Mouse (Mus musculus) lung, embryonic 16.5 days (tissue): ENCODE data around the gene Kynu. TPM values are rescaled to one million over a fixed set of nuclear protein-coding genes. Genes with fewer than 3 reads are reported as not detected.

Experiments
- ATAC-seq: fragments of 200-750 bp; cut with Nextera tagmentation; 2 replicates; pipeline ENCODE4 v1.8.0; 2017; ENCODE audit warnings: low read depth, mild to moderate bottlenecking, moderate library complexity
- H3K27ac ChIP-seq: fragments of 300-500 bp; sonication (generic); 2 replicates; pipeline ENCODE4 v1.5.1; 2014; ENCODE audit warnings: mild to moderate bottlenecking, control low read depth, low read length
- H3K27me3 ChIP-seq: fragments of 300-500 bp; sonication (generic); 2 replicates; pipeline ENCODE4 v1.6.1; 2014; ENCODE audit warnings: low read depth, low read length, mixed read lengths; ENCODE audit not compliant: control insufficient read depth, insufficient read depth
- H3K36me3 ChIP-seq: fragments of 300-500 bp; sonication (generic); 2 replicates; pipeline ENCODE4 v1.6.1; 2014; ENCODE audit warnings: low read length; ENCODE audit not compliant: control insufficient read depth, insufficient read depth
- H3K4me1 ChIP-seq: fragments of 300-500 bp; sonication (generic); replicated peaks from 2 replicates; pipeline ENCODE4 v1.6.1; 2014; ENCODE audit warnings: low read length, mixed read lengths; ENCODE audit not compliant: control insufficient read depth, insufficient read depth
- H3K4me2 ChIP-seq: fragments of 300-500 bp; sonication (generic); 2 replicates; pipeline ENCODE4 v1.6.1; 2014; ENCODE audit warnings: low read depth, low read length, control low read depth
- H3K4me3 ChIP-seq: fragments of 300-500 bp; sonication (generic); 2 replicates; pipeline ENCODE4 v1.5.1; 2014; ENCODE audit warnings: mild to moderate bottlenecking, low read length, control low read depth
- H3K9ac ChIP-seq: fragments of 300-500 bp; sonication (generic); 2 replicates; pipeline ENCODE4 v1.6.1; 2014; ENCODE audit warnings: low read length, control low read depth
- H3K9me3 ChIP-seq: fragments of 300-500 bp; sonication (generic); 2 replicates; pipeline ENCODE4 v1.6.1; 2016; ENCODE audit warnings: low read length; ENCODE audit not compliant: control insufficient read depth
- WGBS: fragments of 180-500 bp; shearing (Covaris S2); extraction: QIAGEN DNeasy Blood & Tissue Kit; methylation state at CpG from one replicate; pipeline ENCODE4 v1.1.7; 2014; 5-methylcytosine and 5-hydroxymethylcytosine counted together
- polyA plus RNA-seq: library from polyadenylated mRNA; unstranded; fragments of >200 nt; fragmentation: Nextera tagmentation; extraction: Ambion mirVana; gene quantifications from 2 replicates; pipeline ENCODE4 v1.2.1, GENCODE M21; 2015

The Kynu gene
- 0.23 and 0.55 TPM in 2 replicates for polyA plus RNA-seq

- Histone ChIP-seq H3K27ac (no peak within 1 kb of the TSS), H3K9ac (no peak within 1 kb of the TSS), H3K4me1 (no peaks in the 10 kb centered on the region), H3K4me3 (no peak within 1 kb of the TSS), H3K27me3 (no peaks in the 10 kb centered on the region), H3K4me2 (no peak within 1 kb of the TSS), H3K9me3 (no peaks in the 10 kb centered on the region), H3K36me3 (no peaks in the 10 kb centered on the region)
- 17% methylated on average over 9 of the region's 9 CpGs for WGBS
- no peak for ATAC-seq
These were observed at the start of gene Kynu for GRCm38 (mm10) chr2:43555062-43555888. Gene Kynu, plus strand, starts transcription at chr2:43555329.

- no peak for ATAC-seq
These were observed 48.9 kb upstream of the Kynu start for GRCm38 (mm10) chr2:43506182-43506581.

GRCm38 (mm10) chr2:43513852-43514251 is 41.3 kb upstream of the Kynu start:
- no peaks in the 10 kb centered on the region for H3K36me3 ChIP-seq
- WGBS: 29% methylated on average over 7 of the region's 7 CpGs
- H3K9ac ChIP-seq: no peak overlapping the region
- no peaks in the 10 kb centered on the region for H3K4me1 ChIP-seq
- H3K27ac ChIP-seq: no peak overlapping the region
- no peaks in the 10 kb centered on the region for H3K9me3 ChIP-seq
- H3K4me2 ChIP-seq: no peak overlapping the region
- H3K27me3 ChIP-seq: no peaks in the 10 kb centered on the region
- H3K4me3 ChIP-seq: no peak overlapping the region
- no peak for ATAC-seq

More at GRCm38 (mm10) chr2:43506182-43506581, 48.9 kb upstream of the Kynu start:
- Histone ChIP-seq H3K27me3 (no peaks in the 10 kb centered on the region), H3K9ac (no peak overlapping the region), H3K9me3 (no peaks in the 10 kb centered on the region), H3K27ac (no peak overlapping the region), H3K4me2 (no peak overlapping the region), H3K4me1 (no peaks in the 10 kb centered on the region), H3K4me3 (no peak overlapping the region), H3K36me3 (no peaks in the 10 kb centered on the region)
- 91% methylated on average over 3 of the region's 3 CpGs for WGBS

GRCm38 (mm10) chr2:43534417-43534816 is 20.7 kb upstream of the Kynu start:
- Histone ChIP-seq H3K4me2 (no peak overlapping the region), H3K27me3 (no peaks in the 10 kb centered on the region), H3K9ac (no peak overlapping the region), H3K36me3 (no peaks in the 10 kb centered on the region), H3K27ac (no peak overlapping the region), H3K9me3 (no peaks in the 10 kb centered on the region), H3K4me1 (no peaks in the 10 kb centered on the region), H3K4me3 (no peak overlapping the region)
- no peak for ATAC-seq
- WGBS: 48% methylated on average over 2 of the region's 2 CpGs

GRCm38 (mm10) chr2:43542615-43543014 is 12.5 kb upstream of the Kynu start:
- Histone ChIP-seq H3K27me3 (no peaks in the 10 kb centered on the region), H3K4me1 (no peaks in the 10 kb centered on the region), H3K4me3 (no peak overlapping the region), H3K4me2 (no peak overlapping the region), H3K27ac (no peak overlapping the region), H3K9me3 (no peaks in the 10 kb centered on the region), H3K36me3 (no peaks in the 10 kb centered on the region), H3K9ac (no peak overlapping the region)
- no peak for ATAC-seq
- 81% methylated on average over 3 of the region's 3 CpGs for WGBS

GRCm38 (mm10) chr2:43545665-43546064 is 9.5 kb upstream of the Kynu start:
- Histone ChIP-seq H3K27ac (no peak overlapping the region), H3K9me3 (no peaks in the 10 kb centered on the region), H3K9ac (no peak overlapping the region), H3K27me3 (no peaks in the 10 kb centered on the region), H3K36me3 (no peaks in the 10 kb centered on the region), H3K4me1 (no peaks in the 10 kb centered on the region), H3K4me3 (no peak overlapping the region), H3K4me2 (no peak overlapping the region)
- WGBS: 67% methylated on average over 3 of the region's 3 CpGs
- no peak for ATAC-seq

GRCm38 (mm10) chr2:43546448-43546847 is 8.7 kb upstream of the Kynu start:
- WGBS: 74% methylated on average over 1 of the region's 1 CpGs
- no peak overlapping the region for H3K4me2 ChIP-seq
- H3K36me3 ChIP-seq: no peaks in the 10 kb centered on the region
- no peaks in the 10 kb centered on the region for H3K9me3 ChIP-seq
- no peak for ATAC-seq
- no peak overlapping the region for H3K9ac ChIP-seq
- no peaks in the 10 kb centered on the region for H3K27me3 ChIP-seq
- no peaks in the 10 kb centered on the region for H3K4me1 ChIP-seq
- no peak overlapping the region for H3K4me3 ChIP-seq
- H3K27ac ChIP-seq: no peak overlapping the region

DNA sequence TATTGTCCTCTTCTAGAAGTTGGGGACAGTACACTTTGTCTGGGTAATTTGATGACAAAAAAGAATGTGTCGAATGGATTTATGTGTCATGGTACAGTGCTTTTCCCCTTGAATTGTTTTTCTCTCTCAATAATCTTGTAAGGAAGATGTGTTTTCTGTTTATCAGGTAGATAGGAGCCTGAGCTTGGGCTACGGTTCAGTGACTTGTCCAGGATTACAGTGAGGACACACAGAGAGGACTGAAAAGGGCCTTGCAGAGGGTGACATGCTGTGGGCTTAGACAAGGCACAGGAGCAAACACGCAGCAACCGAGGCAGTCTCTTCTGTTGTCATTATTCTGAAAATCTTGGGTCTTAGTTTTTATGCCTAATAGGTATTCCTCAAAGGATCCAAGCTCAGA is 913 bp upstream of the Kynu start:
- H3K4me1 ChIP-seq: no peaks in the 10 kb centered on the region
- no peak overlapping the region for H3K9ac ChIP-seq
- H3K4me3 ChIP-seq: no peak overlapping the region
- no peak overlapping the region for H3K4me2 ChIP-seq
- no peak overlapping the region for H3K27ac ChIP-seq
- no peak for ATAC-seq
- WGBS: 74% methylated on average over 4 of the region's 4 CpGs
- H3K36me3 ChIP-seq: no peaks in the 10 kb centered on the region
- H3K27me3 ChIP-seq: no peaks in the 10 kb centered on the region
- H3K9me3 ChIP-seq: no peaks in the 10 kb centered on the region

GRCm38 (mm10) chr2:43555889-43556285 is 758 bp downstream of the Kynu start:
- Histone ChIP-seq H3K9me3 (no peaks in the 10 kb centered on the region), H3K36me3 (no peaks in the 10 kb centered on the region), H3K4me3 (no peak overlapping the region), H3K4me2 (no peak overlapping the region), H3K27me3 (no peaks in the 10 kb centered on the region), H3K27ac (no peak overlapping the region), H3K9ac (no peak overlapping the region), H3K4me1 (no peaks in the 10 kb centered on the region)
- 38% methylated on average over 4 of the region's 4 CpGs for WGBS
- no peak for ATAC-seq
